Mouse (Mus musculus) limb, embryonic 11.5 days (tissue): ENCODE measurements at regions not wholly inside any gene's neighbourhood (a gene's known extent, or its start where the extent isn't known, plus 50 kb on each side); places are given as distances from the start of the nearest gene placed in this dataset.
"Not testable (repeated sequence)": the region's sequence is repeated elsewhere in the genome, so short reads cannot be mapped to it uniquely, and the experiment has no call there.

ENCODE experiments used
- ATAC-seq: fragments of 200-750 bp; cut with Nextera tagmentation; 2 replicates; pipeline ENCODE4 v1.8.0; 2017; ENCODE audit warnings: low read depth; ENCODE audit not compliant: insufficient number of reproducible peaks, low FRiP score, low TSS enrichment
- DNase-seq: peaks from one replicate; pipeline ENCODE4 v3.0.0-alpha.2; 2015; ENCODE audit warnings: low spot score
- H3K27ac ChIP-seq: fragments of 300-500 bp; sonication (generic); replicated peaks from 2 replicates; pipeline ENCODE4 v1.5.1; 2014; ENCODE audit warnings: low read depth, mild to moderate bottlenecking, low read length
- H3K27me3 ChIP-seq: fragments of 300-500 bp; sonication (generic); 2 replicates; pipeline ENCODE4 v1.6.1; 2014; ENCODE audit warnings: mild to moderate bottlenecking, low read length, mixed read lengths; ENCODE audit not compliant: control insufficient read depth, insufficient read depth
- H3K36me3 ChIP-seq: fragments of 300-500 bp; sonication (generic); 2 replicates; pipeline ENCODE4 v1.6.1; 2014; ENCODE audit warnings: mild to moderate bottlenecking, low read length, moderate library complexity, mixed read lengths; ENCODE audit not compliant: control insufficient read depth, insufficient read depth
- H3K4me1 ChIP-seq: fragments of 300-500 bp; sonication (generic); 2 replicates; pipeline ENCODE4 v1.6.1; 2014; ENCODE audit warnings: low read length, mixed read lengths; ENCODE audit not compliant: control insufficient read depth, insufficient read depth
- H3K4me2 ChIP-seq: fragments of 300-500 bp; sonication (generic); 2 replicates; pipeline ENCODE4 v1.6.1; 2014; ENCODE audit warnings: low read depth, mild to moderate bottlenecking, moderate library complexity; ENCODE audit not compliant: severe bottlenecking
- H3K4me3 ChIP-seq: fragments of 300-500 bp; sonication (generic); 2 replicates; pipeline ENCODE4 v1.5.1; 2014; ENCODE audit warnings: low read depth, low read length
- H3K9ac ChIP-seq: fragments of 300-500 bp; sonication (generic); 2 replicates; pipeline ENCODE4 v1.6.1; 2014; ENCODE audit warnings: mild to moderate bottlenecking, low read length
- H3K9me3 ChIP-seq: fragments of 300-500 bp; sonication (generic); 2 replicates; pipeline ENCODE4 v1.6.1; 2016; ENCODE audit warnings: low read length; ENCODE audit not compliant: control insufficient read depth
- WGBS: fragments of 180-500 bp; shearing (Covaris S2); extraction: QIAGEN DNeasy Blood & Tissue Kit; methylation state at CpG from one replicate; pipeline ENCODE4 v1.1.7; 2014; 5-methylcytosine and 5-hydroxymethylcytosine counted together

DNA sequence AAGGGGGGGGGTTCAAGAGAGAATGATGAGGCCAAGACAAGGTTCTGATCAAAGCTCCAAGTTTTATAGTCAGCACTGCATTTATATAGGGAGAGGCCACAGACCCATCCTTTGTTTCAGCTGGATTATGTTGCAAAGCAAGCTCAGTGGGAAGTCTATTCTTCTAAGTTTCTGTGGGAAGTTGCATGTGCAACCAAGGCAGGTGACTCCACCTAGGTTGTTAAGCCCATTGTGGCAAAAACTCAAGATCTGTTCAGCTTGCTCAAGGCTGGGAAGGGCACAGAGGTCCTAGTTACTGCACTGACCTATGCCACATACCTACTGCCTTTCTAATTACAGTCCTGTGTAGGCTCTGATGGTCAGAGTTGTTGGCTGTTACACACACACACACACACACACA is 477.0 kb upstream of the Ercc4 start:
- ATAC-seq: no peak
- H3K4me1 ChIP-seq: no peaks in the 10 kb centered on the region
- H3K4me3 ChIP-seq: no peak overlapping the region
- no peaks in the 10 kb centered on the region for H3K27me3 ChIP-seq
- no peaks in the 10 kb centered on the region for H3K36me3 ChIP-seq
- no peak for DNase-seq
- no peak overlapping the region for H3K27ac ChIP-seq
- H3K9me3 ChIP-seq: no peaks in the 10 kb centered on the region
- H3K4me2 ChIP-seq: no peak overlapping the region
- no peak overlapping the region for H3K9ac ChIP-seq

- Histone ChIP-seq H3K4me1 (no peaks in the 10 kb centered on the region), H3K4me2 (no peak overlapping the region), H3K36me3 (no peaks in the 10 kb centered on the region), H3K4me3 (no peak overlapping the region), H3K9ac (no peak overlapping the region), H3K27ac (no peak overlapping the region), H3K27me3 (no peaks in the 10 kb centered on the region), H3K9me3 (no peaks in the 10 kb centered on the region)
- DNase-seq: no peak
- 70% methylated on average over 1 of the region's 1 CpGs for WGBS
- ATAC-seq: no peak
Observed at GRCm38 (mm10) chr16:12638971-12639640, 470.4 kb upstream of the Ercc4 start.

DNA sequence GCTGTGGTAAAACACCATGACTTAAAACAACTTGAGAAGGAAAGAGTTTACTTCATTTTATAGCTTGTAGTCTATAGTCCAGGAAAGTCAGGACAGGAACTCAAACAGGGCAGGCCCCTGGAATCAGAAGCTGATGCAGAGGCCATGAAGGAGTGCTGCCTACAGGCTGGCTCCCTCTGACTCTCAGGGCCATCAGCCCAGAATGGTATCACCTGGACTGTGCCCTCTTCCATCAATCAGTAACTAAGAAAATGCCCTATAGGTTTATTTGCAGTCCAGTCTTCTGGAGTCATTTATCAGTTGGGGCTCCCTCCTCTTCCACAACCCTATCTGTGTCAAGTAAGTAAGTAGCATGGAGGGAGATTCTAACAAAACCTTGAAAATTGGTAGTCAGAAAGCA is 466.4 kb upstream of the Ercc4 start:
- DNase-seq (no peak), ATAC-seq (no peak)
- no peak overlapping the region for H3K9ac ChIP-seq
- no peaks in the 10 kb centered on the region for H3K36me3 ChIP-seq
- H3K4me2 ChIP-seq: no peak overlapping the region
- H3K27ac ChIP-seq: no peak overlapping the region
- no peaks in the 10 kb centered on the region for H3K9me3 ChIP-seq
- H3K4me1 ChIP-seq: no peaks in the 10 kb centered on the region
- H3K4me3 ChIP-seq: no peak overlapping the region
- H3K27me3 ChIP-seq: no peaks in the 10 kb centered on the region

DNA sequence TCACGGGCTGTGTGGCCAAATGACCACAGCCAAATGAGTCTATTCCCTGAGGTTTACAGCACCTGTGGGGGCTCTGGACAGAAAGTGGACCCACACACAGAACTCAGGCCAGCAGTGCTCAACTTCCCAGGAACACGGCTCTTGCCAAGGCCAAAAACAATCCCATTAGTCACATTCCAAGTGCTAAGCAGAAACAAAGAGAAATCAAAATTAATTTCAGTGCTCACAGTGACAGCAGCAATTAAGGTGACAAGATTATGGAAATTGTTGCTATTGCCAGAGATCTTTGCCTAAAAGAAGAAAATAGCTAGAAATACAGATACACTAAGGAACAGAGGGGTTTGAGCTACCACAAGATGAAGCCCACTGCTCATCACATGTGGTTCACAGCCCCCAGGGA is 464.9 kb upstream of the Ercc4 start:
- no peak overlapping the region for H3K27ac ChIP-seq
- no peak overlapping the region for H3K4me2 ChIP-seq
- no peaks in the 10 kb centered on the region for H3K9me3 ChIP-seq
- H3K4me1 ChIP-seq: no peaks in the 10 kb centered on the region
- H3K27me3 ChIP-seq: no peaks in the 10 kb centered on the region
- ATAC-seq: no peak
- no peak overlapping the region for H3K9ac ChIP-seq
- no peaks in the 10 kb centered on the region for H3K36me3 ChIP-seq
- DNase-seq: no peak
- WGBS: 66% methylated on average over 2 of the region's 2 CpGs
- no peak overlapping the region for H3K4me3 ChIP-seq

GRCm38 (mm10) chr16:12652180-12652579 is 457.3 kb upstream of the Ercc4 start:
- H3K4me1 ChIP-seq: no peaks in the 10 kb centered on the region
- no peak overlapping the region for H3K27ac ChIP-seq
- no peaks in the 10 kb centered on the region for H3K9me3 ChIP-seq
- WGBS: 74% methylated on average over 3 of the region's 3 CpGs
- no peaks in the 10 kb centered on the region for H3K36me3 ChIP-seq
- no peak overlapping the region for H3K4me3 ChIP-seq
- H3K9ac ChIP-seq: no peak overlapping the region
- DNase-seq: no peak
- H3K4me2 ChIP-seq: no peak overlapping the region
- ATAC-seq: no peak
- H3K27me3 ChIP-seq: no peaks in the 10 kb centered on the region

DNA sequence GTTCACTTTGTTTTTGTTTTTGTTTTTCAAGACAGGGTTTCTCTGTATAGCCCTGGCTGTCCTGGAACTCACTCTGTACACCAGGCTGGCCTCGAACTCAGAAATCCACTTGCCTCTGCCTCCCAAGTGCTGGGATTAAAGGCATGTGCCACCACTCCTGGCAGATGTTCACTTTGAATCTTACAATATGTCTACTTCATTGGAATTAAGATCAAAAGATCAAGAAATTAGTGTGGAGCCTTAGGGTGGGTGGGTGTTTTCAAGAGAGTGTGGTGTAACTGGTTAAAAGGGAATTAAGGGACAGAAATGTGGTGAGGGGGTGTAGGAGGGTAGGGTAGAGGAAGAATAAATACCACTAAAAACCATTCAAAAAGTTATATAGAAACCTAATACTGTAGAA is 435.8 kb upstream of the Ercc4 start:
- DNase-seq, H3K9ac ChIP-seq, H3K36me3 ChIP-seq, ATAC-seq, H3K4me3 ChIP-seq, H3K27me3 ChIP-seq, H3K4me1 ChIP-seq, H3K9me3 ChIP-seq, H3K27ac ChIP-seq, H3K4me2 ChIP-seq: not testable (repeated sequence)
- WGBS: 93% methylated on average over 1 of the region's 1 CpGs

DNA sequence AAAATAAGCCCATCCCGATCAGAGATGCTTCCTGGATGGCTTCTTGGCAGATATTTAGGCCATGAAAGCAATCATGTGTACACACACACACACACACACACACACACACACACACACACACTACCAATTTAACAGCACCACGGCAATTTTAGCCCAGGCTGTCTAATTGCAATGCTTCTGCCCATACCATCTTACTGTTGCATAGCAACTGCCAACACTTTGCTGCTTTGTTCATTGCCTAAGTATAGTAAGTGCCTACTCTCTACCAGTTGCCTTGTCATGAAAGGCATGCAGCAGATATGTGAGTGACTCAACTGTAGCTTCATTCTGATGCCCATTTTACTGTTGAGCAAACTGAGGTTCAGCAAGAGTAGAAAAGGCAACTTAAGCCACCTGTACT is 428.0 kb upstream of the Ercc4 start:
- ATAC-seq (no peak), DNase-seq (no peak)
- H3K4me3 ChIP-seq: no peak overlapping the region
- no peak overlapping the region for H3K9ac ChIP-seq
- no peak overlapping the region for H3K4me2 ChIP-seq
- no peaks in the 10 kb centered on the region for H3K27me3 ChIP-seq
- no peaks in the 10 kb centered on the region for H3K9me3 ChIP-seq
- H3K4me1 ChIP-seq: no peaks in the 10 kb centered on the region
- WGBS: 73% methylated on average over 2 of the region's 2 CpGs
- H3K36me3 ChIP-seq: no peaks in the 10 kb centered on the region
- H3K27ac ChIP-seq: no peak overlapping the region

DNA sequence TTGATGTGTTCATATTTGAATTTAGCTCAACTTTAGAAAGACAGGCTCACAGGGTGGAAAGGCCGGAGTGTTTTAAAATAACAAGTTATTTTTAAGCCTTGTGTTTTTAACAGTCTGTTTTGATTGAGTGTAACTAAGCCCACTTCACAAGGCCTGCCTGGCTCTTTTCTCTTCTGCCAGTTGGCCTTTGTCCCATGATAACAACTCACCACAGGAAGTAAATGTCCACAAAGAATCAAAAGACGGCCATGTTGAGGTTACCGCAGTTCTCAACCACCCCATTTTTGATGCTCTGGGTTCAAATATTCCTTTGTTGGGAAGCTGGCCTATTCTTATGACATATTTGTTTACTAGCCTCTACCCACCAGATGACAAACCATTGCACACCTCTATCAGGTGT is 423.7 kb upstream of the Ercc4 start:
- no peaks in the 10 kb centered on the region for H3K36me3 ChIP-seq
- no peak for ATAC-seq
- 92% methylated on average over 3 of the region's 3 CpGs for WGBS

GRCm38 (mm10) chr16:12691776-12692175 is 417.7 kb upstream of the Ercc4 start:
- no peak overlapping the region for H3K9ac ChIP-seq
- H3K4me2 ChIP-seq: no peak overlapping the region
- no peak overlapping the region for H3K27ac ChIP-seq
- DNase-seq (no peak), ATAC-seq (no peak)
- WGBS: 13% methylated on average over 3 of the region's 3 CpGs
- no peaks in the 10 kb centered on the region for H3K4me1 ChIP-seq
- no peaks in the 10 kb centered on the region for H3K36me3 ChIP-seq
- H3K9me3 ChIP-seq: no peaks in the 10 kb centered on the region
- H3K27me3 ChIP-seq: no peaks in the 10 kb centered on the region
- H3K4me3 ChIP-seq: no peak overlapping the region

More for the DNA sequence above, 423.7 kb upstream of the Ercc4 start:
- Histone ChIP-seq H3K4me1 (no peaks in the 10 kb centered on the region), H3K27ac (no peak overlapping the region), H3K4me2 (no peak overlapping the region), H3K9ac (no peak overlapping the region), H3K9me3 (no peaks in the 10 kb centered on the region), H3K4me3 (no peak overlapping the region), H3K27me3 (no peaks in the 10 kb centered on the region)
- DNase-seq: no peak
